Mouse (Mus musculus): ENCODE results near the gene Cdh15. TPM values are rescaled to one million over a fixed set of nuclear protein-coding genes. Genes with fewer than 3 reads are reported as not detected.

Cdh15 gene
- polyA plus RNA-seq, 1 experiment from 2014 or later = 0.37 TPM

DNA sequence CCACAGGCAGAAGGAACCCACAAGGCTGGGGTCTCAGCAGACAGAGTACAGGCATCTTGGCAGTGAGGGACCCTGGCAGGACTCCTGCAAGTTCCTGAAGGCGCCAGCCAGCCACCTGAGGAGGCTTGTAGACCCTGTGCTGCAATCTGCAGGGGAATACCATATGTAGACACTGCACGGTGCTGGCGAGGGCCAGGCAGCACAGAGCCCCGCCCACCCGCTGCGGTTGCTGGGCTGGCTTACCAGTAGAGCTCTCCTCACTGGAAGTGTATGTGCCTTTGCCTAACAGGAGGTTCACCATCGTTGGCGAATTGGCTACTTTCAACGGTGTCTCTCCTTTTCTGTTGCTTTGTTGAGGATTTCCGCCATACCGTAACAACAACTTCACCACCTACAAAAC, 48.6 kb downstream of the Cdh15 start:
- no peak for TF ChIP-seq CTCF (IDR thresholded peaks at IDR 0.05; ENCODE audit: low read depth)
- Histone ChIP-seq H3K27me3 (ENCODE audit: insufficient read depth, low read length) (no peaks in the 10 kb centered on the region), H3K9me3 (replicated peaks; ENCODE audit: low read length) (no peaks in the 10 kb centered on the region), H3K36me3 (ENCODE audit: insufficient read depth, low read length) (peaks cover 72% of the 10 kb centered on the region), H3K27ac (no peak overlapping the region), H3K9ac (ENCODE audit: low read depth, low read length) (no peak overlapping the region), H3K4me3 (replicated peaks; ENCODE audit: low read depth, low read length) (no peak overlapping the region), H3K4me1 (replicated peaks; ENCODE audit: insufficient read depth, low read length) (no peaks in the 10 kb centered on the region), H3K4me2 (ENCODE audit: low read length) (no peak overlapping the region)
- DNase-seq (ENCODE audit: low spot score) (no peak), ATAC-seq (replicated peaks; ENCODE audit: low FRiP score, low read depth) (no peak)
- 96% methylated on average over 11 of the region's 11 CpGs for WGBS

DNA sequence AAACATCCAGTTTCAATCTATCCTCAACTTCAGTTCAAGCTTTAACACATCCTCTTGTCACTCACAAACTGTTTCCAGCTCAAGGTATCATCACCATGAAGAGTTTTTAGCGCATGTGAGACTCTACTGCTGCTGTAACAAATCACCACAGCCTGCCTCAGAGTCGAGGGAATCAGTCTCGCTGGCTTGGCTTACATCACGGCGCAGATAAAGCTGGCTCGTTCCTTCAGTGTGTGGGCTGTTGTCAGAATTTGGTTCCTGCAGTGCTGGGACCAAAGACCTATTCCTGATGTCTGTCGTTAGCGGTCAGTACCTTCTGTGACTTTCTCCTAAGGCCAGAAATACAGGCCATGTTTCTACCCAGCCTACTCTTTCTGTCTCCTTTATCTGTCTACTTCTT, 49.4 kb downstream of the Cdh15 start:
- Histone ChIP-seq H3K36me3 (ENCODE audit: insufficient read depth, low read length) (peaks cover 63% of the 10 kb centered on the region), H3K4me1 (replicated peaks; ENCODE audit: insufficient read depth, low read length) (no peaks in the 10 kb centered on the region), H3K27me3 (ENCODE audit: insufficient read depth, low read length) (no peaks in the 10 kb centered on the region), H3K4me3 (replicated peaks; ENCODE audit: low read depth, low read length) (no peak overlapping the region), H3K9me3 (replicated peaks; ENCODE audit: low read length) (no peaks in the 10 kb centered on the region), H3K4me2 (ENCODE audit: low read length) (no peak overlapping the region), H3K9ac (ENCODE audit: low read depth, low read length) (no peak overlapping the region), H3K27ac (no peak overlapping the region)
- 93% methylated on average over 8 of the region's 8 CpGs for whole genome bisulfite sequencing
- ATAC-seq (replicated peaks; ENCODE audit: low FRiP score, low read depth) (no peak), DNase-seq (ENCODE audit: low spot score) (no peak)
- TF ChIP-seq CTCF (IDR thresholded peaks at IDR 0.05; ENCODE audit: low read depth) = no peak

DNA sequence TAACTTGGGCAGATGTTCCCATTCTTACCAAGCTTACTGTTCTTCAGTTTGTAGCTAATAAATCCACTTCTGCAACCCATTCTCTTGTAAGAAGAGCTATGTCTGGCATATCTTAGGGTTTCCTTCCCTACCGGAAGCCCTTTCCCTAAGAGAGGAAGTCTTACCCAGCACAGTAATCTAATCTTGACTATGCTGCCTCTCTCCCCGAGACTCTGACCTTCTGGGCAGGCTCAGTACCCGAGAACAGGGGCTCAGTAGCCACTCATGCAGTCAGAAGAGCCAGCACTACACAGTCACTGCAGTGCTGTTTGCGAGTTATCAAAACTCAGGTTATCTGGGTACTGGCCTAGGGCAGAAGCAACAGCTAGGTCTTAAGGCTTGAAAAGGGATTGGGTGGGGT, 50.3 kb downstream of the Cdh15 start:
- WGBS = 69% methylated on average over 4 of the region's 4 CpGs
- Histone ChIP-seq H3K27ac (no peak overlapping the region), H3K9me3 (replicated peaks; ENCODE audit: low read length) (no peaks in the 10 kb centered on the region), H3K4me3 (replicated peaks; ENCODE audit: low read depth, low read length) (no peak overlapping the region), H3K4me2 (ENCODE audit: low read length) (no peak overlapping the region), H3K4me1 (replicated peaks; ENCODE audit: insufficient read depth, low read length) (no peaks in the 10 kb centered on the region), H3K9ac (ENCODE audit: low read depth, low read length) (no peak overlapping the region), H3K36me3 (ENCODE audit: insufficient read depth, low read length) (peaks cover 67% of the 10 kb centered on the region), H3K27me3 (ENCODE audit: insufficient read depth, low read length) (no peaks in the 10 kb centered on the region)
- ATAC-seq (replicated peaks; ENCODE audit: low FRiP score, low read depth) (no peak), DNase-seq (ENCODE audit: low spot score) (no peak)
- no peak for TF ChIP-seq CTCF (IDR thresholded peaks at IDR 0.05; ENCODE audit: low read depth)

DNA sequence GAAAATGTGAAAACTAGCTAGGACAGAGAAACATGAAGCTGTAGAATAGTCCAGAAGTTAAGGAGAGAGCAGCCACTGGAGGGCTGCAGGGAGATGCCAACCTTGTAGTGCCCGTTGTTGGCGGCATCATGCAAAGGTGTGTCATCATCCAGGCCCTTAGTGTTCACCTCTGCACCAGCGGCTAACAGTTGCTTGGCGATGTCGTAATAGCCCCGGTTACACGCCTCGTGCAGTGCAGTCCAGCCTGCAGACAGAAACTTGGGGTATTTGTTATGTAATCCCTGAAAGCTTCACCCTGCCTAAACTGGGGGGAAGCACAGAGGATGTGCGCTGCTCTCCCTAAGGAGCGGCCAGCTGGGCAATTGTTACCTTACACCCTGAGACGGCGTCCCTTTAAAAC, 50.7 kb downstream of the Cdh15 start:
- WGBS = 94% methylated on average over 12 of the region's 12 CpGs
- no peaks in the 10 kb centered on the region for H3K27me3 ChIP-seq (ENCODE audit: insufficient read depth, low read length)
- TF ChIP-seq CTCF (IDR thresholded peaks at IDR 0.05; ENCODE audit: low read depth) = no peak
- no peak overlapping the region for H3K27ac ChIP-seq
- no peak for DNase-seq (ENCODE audit: low spot score)
- no peak overlapping the region for H3K4me2 ChIP-seq (ENCODE audit: low read length)
- no peak overlapping the region for H3K9ac ChIP-seq (ENCODE audit: low read depth, low read length)
- no peaks in the 10 kb centered on the region for H3K4me1 ChIP-seq (replicated peaks; ENCODE audit: insufficient read depth, low read length)
- no peak overlapping the region for H3K4me3 ChIP-seq (replicated peaks; ENCODE audit: low read depth, low read length)
- no peaks in the 10 kb centered on the region for H3K9me3 ChIP-seq (replicated peaks; ENCODE audit: low read length)
- no peak; the same call in 1 of the 2 replicates for ATAC-seq (replicated peaks; ENCODE audit: low FRiP score, low read depth)
- H3K36me3 ChIP-seq (ENCODE audit: insufficient read depth, low read length) = peaks cover 66% of the 10 kb centered on the region

DNA sequence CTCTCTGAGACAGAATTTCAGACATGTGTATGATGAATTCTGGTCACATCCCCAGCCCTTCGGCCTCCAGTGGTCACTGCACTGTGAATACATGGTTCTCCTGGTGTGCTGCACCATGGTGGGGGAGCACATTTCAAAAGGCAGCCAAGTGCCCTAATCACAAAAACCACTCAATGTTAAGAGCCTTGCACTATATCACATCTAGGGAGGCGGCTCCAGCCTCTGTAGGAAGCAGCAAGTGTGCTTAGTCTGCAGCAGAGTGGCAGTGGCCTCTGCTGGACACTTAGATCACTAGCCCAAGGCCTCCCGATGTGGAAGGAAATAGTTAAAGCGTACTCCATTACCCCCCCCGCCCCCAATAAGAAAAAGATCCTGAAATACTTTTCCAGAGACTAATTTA, 51.3 kb downstream of the Cdh15 start:
- peaks cover 63% of the 10 kb centered on the region for H3K36me3 ChIP-seq (ENCODE audit: insufficient read depth, low read length)

DNA sequence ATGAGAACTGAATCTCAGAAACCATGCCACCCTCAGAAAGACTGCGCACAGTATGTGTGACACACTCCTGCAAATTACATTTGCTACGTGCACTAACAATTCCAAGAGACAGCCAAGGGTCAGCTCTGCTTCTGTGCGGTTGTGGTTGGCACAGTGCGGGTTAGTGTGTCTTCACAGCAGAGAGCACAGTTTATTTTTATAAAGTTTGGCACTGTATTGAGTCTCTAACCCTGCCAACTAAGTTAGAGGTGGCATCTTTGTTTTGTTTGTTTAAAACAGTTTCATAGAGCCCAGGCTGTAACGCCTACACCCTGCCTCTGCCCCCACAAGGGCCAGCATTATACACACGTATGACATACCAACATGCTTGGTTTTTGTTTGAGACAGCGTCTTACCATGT, 53.7 kb downstream of the Cdh15 start:
- no peak overlapping the region for H3K27ac ChIP-seq
- TF ChIP-seq CTCF (IDR thresholded peaks at IDR 0.05; ENCODE audit: low read depth) = no peak
- H3K4me1 ChIP-seq (replicated peaks; ENCODE audit: insufficient read depth, low read length) = no peaks in the 10 kb centered on the region
- H3K4me3 ChIP-seq (replicated peaks; ENCODE audit: low read depth, low read length) = no peak overlapping the region
- no peaks in the 10 kb centered on the region for H3K9me3 ChIP-seq (replicated peaks; ENCODE audit: low read length)
- no peak for DNase-seq (ENCODE audit: low spot score)
- ATAC-seq (replicated peaks; ENCODE audit: low FRiP score, low read depth) = no peak
- H3K9ac ChIP-seq (ENCODE audit: low read depth, low read length) = no peak overlapping the region
- 92% methylated on average over 7 of the region's 7 CpGs for WGBS
- H3K4me2 ChIP-seq (ENCODE audit: low read length) = no peak overlapping the region
- H3K27me3 ChIP-seq (ENCODE audit: insufficient read depth, low read length) = no peaks in the 10 kb centered on the region
- H3K36me3 ChIP-seq (ENCODE audit: insufficient read depth, low read length) = peaks cover 39% of the 10 kb centered on the region

More for the DNA sequence above, 51.3 kb downstream of the Cdh15 start:
- 81% methylated on average over 5 of the region's 5 CpGs for WGBS
- no peaks in the 10 kb centered on the region for H3K27me3 ChIP-seq (ENCODE audit: insufficient read depth, low read length)
- no peak overlapping the region for H3K4me2 ChIP-seq (ENCODE audit: low read length)
- TF ChIP-seq CTCF (IDR thresholded peaks at IDR 0.05; ENCODE audit: low read depth) = 0 out of 2 replicates have a peak, but pooled peaks have one; percentile 21
- no peaks in the 10 kb centered on the region for H3K4me1 ChIP-seq (replicated peaks; ENCODE audit: insufficient read depth, low read length)
- H3K27ac ChIP-seq = no peak overlapping the region
- no peak overlapping the region for H3K4me3 ChIP-seq (replicated peaks; ENCODE audit: low read depth, low read length)
- H3K9ac ChIP-seq (ENCODE audit: low read depth, low read length) = no peak overlapping the region
- ATAC-seq (replicated peaks; ENCODE audit: low FRiP score, low read depth) = no peak
- no peak for DNase-seq (ENCODE audit: low spot score)
- no peaks in the 10 kb centered on the region for H3K9me3 ChIP-seq (replicated peaks; ENCODE audit: low read length)

DNA sequence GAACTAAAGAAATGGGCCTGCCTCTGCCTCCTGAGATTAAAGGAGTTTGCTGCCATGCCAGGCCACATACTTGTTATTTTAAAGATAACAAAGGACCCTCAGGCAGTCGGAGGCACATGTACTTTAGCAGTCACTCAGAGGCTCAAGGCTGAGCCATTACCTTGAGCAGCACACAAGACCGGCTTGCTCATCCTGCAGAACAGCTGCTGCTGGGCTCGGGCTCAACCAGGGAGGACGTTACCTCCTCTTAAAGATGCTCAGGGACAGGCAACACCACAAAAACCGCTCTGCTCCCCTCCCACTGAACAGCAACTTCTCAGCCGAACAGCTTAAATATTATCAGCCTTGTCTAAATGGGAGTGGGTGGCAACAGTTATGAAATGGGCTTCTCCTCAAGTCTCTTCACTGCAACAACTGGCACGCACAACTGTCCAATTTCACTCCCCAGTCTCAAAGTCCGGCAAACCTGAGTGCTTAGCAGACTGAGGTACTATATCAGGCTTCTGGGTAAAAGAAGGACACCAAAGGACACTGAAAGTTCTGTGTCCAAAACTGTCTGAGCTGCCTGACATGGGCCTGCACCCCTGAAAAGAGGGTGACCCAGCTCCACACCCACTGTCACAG, 54.2 kb downstream of the Cdh15 start:
- TF ChIP-seq CTCF (IDR thresholded peaks at IDR 0.05; ENCODE audit: low read depth) = no peak
- Histone ChIP-seq H3K27ac (no peak overlapping the region), H3K27me3 (ENCODE audit: insufficient read depth, low read length) (no peaks in the 10 kb centered on the region), H3K4me1 (replicated peaks; ENCODE audit: insufficient read depth, low read length) (no peaks in the 10 kb centered on the region), H3K4me3 (replicated peaks; ENCODE audit: low read depth, low read length) (no peak overlapping the region), H3K36me3 (ENCODE audit: insufficient read depth, low read length) (peaks cover 34% of the 10 kb centered on the region), H3K4me2 (ENCODE audit: low read length) (no peak overlapping the region), H3K9ac (ENCODE audit: low read depth, low read length) (no peak overlapping the region), H3K9me3 (replicated peaks; ENCODE audit: low read length) (no peaks in the 10 kb centered on the region)
- no peak for ATAC-seq (replicated peaks; ENCODE audit: low FRiP score, low read depth)
- no peak for DNase-seq (ENCODE audit: low spot score)
- 80% methylated on average over 8 of the region's 8 CpGs for WGBS
